Mouse (Mus musculus) adrenal gland, adult 8-10 months (tissue): ENCODE data around the gene Olfr884. TPM values are rescaled to one million over a fixed set of nuclear protein-coding genes. Genes with fewer than 3 reads are reported as not detected.

ENCODE experiments used
- DNase-seq: peaks from one replicate; pipeline ENCODE4 v3.0.0; 2022
- total RNA-seq, 4 experiments: library from RNA; stranded (reverse); gene quantifications; 2 replicates each; pipeline ENCODE4 v1.2.4; 2022

Olfr884 gene
- total RNA-seq = not detected

DNA sequence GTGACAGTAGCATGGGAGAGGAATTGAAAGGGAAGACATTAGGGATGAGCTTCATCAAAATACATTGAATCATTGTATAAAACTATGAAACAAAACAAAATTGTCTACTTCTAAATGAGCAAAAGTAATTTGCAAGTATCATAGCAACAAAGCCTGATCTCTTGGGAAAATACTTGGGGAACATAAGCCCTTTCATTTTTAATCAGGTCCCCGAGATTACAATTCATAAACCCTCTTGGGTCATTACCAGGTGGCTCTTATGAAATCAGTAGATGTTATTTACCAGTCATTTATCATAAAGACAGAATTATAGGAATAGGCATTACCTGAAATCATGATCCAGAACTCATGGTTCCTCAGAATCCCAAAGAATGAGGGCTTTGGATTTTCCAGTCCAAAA, at the start of gene Olfr884:
Gene Olfr884 (plus strand): TSS at position 301 of the 400 bp plus-strand sequence.
- no peak for DNase-seq

DNA sequence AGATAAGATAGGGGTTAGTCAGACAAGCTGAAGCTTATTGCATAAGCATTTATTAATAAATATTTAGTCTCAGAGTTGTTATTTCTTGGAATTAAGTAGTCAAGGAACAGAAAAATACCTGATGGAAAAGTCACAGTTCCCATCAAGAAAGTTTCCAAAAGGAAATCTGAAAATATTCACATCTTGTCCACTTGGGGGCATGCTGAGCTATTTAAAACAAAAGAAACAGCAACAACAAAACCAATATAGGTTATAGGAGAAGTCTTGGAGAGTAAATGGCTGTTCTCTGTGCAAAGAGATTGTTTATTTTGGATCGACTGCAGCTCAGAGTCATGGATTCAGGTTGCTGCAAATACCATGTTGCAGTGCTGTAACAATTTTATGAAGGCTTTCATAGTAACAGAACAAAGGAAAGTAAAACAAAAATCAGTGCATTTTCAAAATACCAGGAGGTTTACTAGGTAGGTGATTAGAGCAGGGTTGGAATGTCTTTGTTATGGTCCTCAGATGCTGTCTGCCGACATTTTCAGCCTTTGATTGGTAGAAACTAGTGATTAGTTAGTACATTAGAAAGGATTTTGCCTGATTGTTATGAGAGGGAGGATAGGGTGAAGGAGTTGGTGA, 47.7 kb upstream of the Olfr884 start:
- DNase-seq = no peak

GRCm38 (mm10) chr9:38000021-38000420, 46.3 kb upstream of the Olfr884 start:
- DNase-seq = no peak

DNA sequence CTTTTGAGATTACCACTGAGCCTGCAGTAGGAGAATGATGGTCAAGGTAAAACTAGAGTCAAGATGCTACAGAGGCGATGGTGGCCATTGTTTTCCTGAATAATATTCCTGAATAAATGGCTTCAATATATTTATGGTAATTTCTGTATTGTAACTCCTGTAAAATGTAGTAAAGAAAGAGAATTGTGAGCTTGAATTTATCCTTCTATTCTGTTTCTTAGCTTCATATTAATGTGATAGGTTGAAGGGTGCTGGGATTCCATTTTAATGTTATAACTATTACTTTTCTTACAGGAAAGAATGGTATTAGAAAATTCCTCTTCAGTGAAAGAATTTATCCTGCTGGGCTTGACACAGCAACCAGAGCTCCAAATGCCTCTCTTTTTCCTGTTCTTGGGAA, 20.8 kb upstream of the Olfr884 start, which contains the start of gene Olfr883:
Gene Olfr883 (plus strand): TSS at position 301 of the 400 bp plus-strand sequence.
- no peak for DNase-seq

DNA sequence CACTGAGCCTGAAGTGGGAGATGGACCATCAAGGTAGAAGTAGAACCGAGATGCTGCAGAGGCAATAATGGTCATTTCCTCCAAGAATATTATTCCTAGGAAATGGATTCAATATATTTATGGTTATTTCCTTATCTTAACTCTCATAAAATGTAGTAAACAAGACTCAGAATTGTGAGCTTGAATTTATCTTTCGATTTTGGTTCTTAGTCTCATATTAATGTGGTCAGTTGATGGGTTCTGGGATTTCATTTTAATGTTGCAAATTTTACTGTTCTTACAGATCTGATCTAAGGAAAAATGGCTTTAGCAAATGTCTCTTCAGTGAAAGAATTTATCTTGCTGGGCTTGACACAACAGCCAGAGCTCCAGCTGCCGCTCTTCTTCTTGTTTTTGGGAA, 14.7 kb downstream of the Olfr884 start, which contains the start of gene Olfr885:
Gene Olfr885 (plus strand): TSS at position 301 of the 400 bp plus-strand sequence.
- DNase-seq = no peak

GRCm38 (mm10) chr9:38083772-38084171, 37.4 kb downstream of the Olfr884 start, which contains the start of gene Olfr887:
Gene Olfr887 (plus strand): TSS chr9:38084072.
- no peak for DNase-seq

Other genes starting within 250 kb of the Olfr884 start
- not detected for gene Olfr876, start 243.5 kb upstream of the Olfr884 start, total RNA-seq
- gene Olfr877, start 192.3 kb upstream of the Olfr884 start, total RNA-seq = not detected
- gene Olfr145, start 149.8 kb upstream of the Olfr884 start, total RNA-seq = not detected
- not detected for gene Olfr878, start 128.7 kb upstream of the Olfr884 start, total RNA-seq
- not detected for gene Olfr881, start 54.7 kb upstream of the Olfr884 start, total RNA-seq
- gene Olfr883, start 20.7 kb upstream of the Olfr884 start, total RNA-seq = not detected
- gene Olfr885, start 14.8 kb downstream of the Olfr884 start, total RNA-seq = not detected
- not detected for gene Olfr887, start 37.5 kb downstream of the Olfr884 start, total RNA-seq
- gene Olfr888, start 61.6 kb downstream of the Olfr884 start, total RNA-seq = not detected
- under 1 TPM; 0.03 to 0.34 (median 0.17) TPM for gene Olfr889, start 68.6 kb downstream of the Olfr884 start, total RNA-seq
- gene Olfr890, start 96.0 kb downstream of the Olfr884 start, total RNA-seq = not detected
- not detected for gene Olfr891, start 134.3 kb downstream of the Olfr884 start, total RNA-seq
- not detected for gene Olfr893, start 161.8 kb downstream of the Olfr884 start, total RNA-seq
- not detected for gene Olfr894, start 171.5 kb downstream of the Olfr884 start, total RNA-seq
- gene Olfr143, start 206.2 kb downstream of the Olfr884 start, total RNA-seq = not detected
- gene Olfr895, start 221.3 kb downstream of the Olfr884 start, total RNA-seq = not detected
- gene Olfr896-ps1, start 244.6 kb downstream of the Olfr884 start, total RNA-seq = not detected